Mouse (Mus musculus) bone marrow macrophage, adult 2 months (primary cell): ENCODE measurements around the gene Tle2. TPM values are rescaled to one million over a fixed set of nuclear protein-coding genes. Genes with fewer than 3 reads are reported as not detected.

Source experiments
- H3K27ac ChIP-seq: 2 replicates; pipeline ENCODE4 v1.5.1; 2012; ENCODE audit warnings: low read depth, low read length; ENCODE audit not compliant: insufficient read depth
- H3K4me1 ChIP-seq: 2 replicates; pipeline ENCODE4 v1.6.1; 2012; ENCODE audit warnings: low read length; ENCODE audit not compliant: control insufficient read depth, insufficient read depth
- H3K4me3 ChIP-seq: 2 replicates; pipeline ENCODE4 v1.5.1; 2012; ENCODE audit warnings: mild to moderate bottlenecking, low read length, moderate library complexity; ENCODE audit not compliant: insufficient read depth
- CTCF ChIP-seq: IDR thresholded peaks from 2 replicates; pipeline ENCODE4 v1.5.1; 2012; ENCODE audit warnings: low read depth, mild to moderate bottlenecking, low read length, moderate library complexity
- POLR2A ChIP-seq: IDR thresholded peaks from 2 replicates; pipeline ENCODE4 v1.6.1; 2012; ENCODE audit warnings: mild to moderate bottlenecking, low read depth, low read length, borderline replicate concordance
- polyA plus RNA-seq: library from polyadenylated mRNA; stranded (reverse); fragments of >200 nt; gene quantifications from 2 replicates; pipeline ENCODE4 v1.2.4, GENCODE M21; 2012; ENCODE audit not compliant: missing spikeins, insufficient read depth, insufficient read length

Tle2 gene
- 17.9 and 24.5 TPM in 2 replicates for polyA plus RNA-seq

DNA sequence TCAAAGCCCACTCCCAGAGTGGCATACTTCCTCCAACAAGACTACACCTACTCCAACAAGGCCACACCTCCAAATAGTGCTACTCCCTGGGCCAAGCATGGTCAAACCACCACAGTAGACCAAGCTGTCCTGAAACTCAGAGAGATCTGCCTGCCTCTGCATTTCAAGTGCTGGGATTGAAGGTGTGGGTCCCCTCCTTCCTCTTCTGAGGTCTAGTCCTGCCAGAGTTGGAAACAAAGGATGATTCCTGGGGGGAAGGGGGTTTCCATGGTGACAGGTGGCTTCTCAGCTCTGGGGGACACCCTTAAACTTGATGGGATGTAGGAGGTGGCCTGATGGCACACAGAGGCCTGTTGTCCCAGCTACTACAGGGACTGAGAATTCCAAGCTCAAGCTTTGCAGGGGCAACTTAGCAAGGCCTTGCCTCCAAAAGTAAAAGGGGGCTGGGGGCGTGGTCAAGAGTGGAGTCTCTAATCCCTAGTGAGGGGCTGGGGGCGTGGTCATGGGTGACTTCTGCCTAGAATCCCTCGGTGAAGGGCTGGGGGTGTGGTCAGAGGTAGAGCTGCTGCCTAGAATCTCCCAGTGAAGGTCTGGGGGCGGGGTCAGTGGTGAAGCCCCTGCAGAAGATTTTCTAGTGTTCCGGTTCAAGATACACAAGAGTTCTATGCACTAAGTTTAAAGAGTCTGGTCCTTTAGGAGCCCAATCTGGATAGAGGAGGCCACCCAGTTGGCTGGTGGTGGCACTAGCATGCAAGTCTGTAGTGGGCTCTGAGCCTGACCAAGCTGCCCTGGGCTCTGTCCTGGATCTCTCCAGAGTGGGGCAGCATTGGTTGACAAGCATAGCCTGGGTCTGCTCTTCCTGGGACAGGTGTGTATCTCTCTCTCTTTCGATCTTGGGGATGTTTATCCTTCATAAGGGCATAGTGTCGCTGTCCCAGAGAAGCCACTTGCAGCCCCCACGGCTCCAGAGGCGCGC is at the start of gene Tle2:
Gene Tle2, plus strand, starts transcription at position 481 of the 976 bp plus-strand sequence.
- Histone ChIP-seq H3K4me1 (peaks cover 5% of the 10 kb centered on the region; the same call in 1 of the 2 replicates), H3K4me3 (peak within 1 kb of the TSS; percentile 61), H3K27ac (no peak within 1 kb of the TSS)
- no peak for TF ChIP-seq POLR2A
- TF ChIP-seq CTCF, result no peak

DNA sequence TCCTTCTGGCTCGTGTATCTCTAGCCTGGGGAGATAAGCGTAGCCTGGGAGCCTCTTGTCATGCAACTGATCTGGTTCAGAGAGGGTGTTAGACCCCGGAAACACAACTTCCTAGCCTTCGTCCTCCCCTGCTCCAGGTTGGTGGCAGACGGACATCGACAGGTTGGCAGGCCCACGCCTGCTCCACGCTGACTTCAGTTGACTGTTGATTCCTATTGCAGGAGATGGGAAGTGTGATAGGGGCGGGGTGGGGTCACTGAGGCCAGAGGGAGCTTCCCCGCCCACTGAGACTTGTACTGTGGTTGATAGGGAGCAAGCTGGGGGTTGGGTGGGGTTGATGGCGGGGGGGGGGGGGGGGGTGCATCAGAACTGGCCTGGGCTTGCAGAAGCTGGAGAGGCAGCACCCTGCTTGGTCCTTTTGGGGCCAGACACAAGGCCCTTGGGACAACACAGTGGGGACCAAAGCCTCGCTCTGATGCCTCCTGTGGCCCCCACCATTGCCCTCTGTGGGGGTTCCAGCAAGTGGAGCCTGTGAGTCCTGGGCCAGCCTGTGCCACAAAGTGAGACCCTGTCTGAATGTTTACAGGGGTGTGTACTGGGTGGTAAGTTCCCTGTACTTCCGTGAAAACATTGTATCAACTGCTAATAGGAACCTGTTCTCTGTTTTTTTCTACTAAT is 49.2 kb upstream of the Tle2 start:
- Histone ChIP-seq H3K4me1 (peaks cover 23% of the 10 kb centered on the region), H3K4me3 (no peak overlapping the region), H3K27ac (no peak overlapping the region)
- TF ChIP-seq POLR2A (no peak), CTCF (no peak)

DNA sequence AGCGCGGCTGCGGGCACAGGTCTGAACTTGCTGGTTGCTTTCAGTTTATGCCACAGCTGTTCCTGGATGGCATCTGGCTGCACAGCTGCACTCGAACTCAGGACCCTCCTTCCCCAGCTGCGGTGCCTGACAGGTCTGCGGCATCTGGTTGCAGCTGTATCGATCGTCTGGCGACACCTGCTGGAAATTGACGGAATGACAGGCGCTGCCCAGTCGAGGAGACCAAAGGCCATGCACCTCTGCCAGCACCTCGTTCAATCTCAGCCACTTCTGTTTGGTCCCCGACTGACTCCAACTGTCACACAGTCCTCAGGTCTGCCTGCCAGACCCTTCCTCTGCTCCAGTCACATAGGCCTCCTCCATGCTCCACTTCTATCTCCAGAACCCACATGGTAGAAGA is 47.6 kb upstream of the Tle2 start:
- H3K4me1 ChIP-seq, result peaks cover 11% of the 10 kb centered on the region
- no peak overlapping the region for H3K27ac ChIP-seq
- TF ChIP-seq POLR2A, result no peak
- peak; percentile 71 for TF ChIP-seq CTCF
- no peak overlapping the region for H3K4me3 ChIP-seq

DNA sequence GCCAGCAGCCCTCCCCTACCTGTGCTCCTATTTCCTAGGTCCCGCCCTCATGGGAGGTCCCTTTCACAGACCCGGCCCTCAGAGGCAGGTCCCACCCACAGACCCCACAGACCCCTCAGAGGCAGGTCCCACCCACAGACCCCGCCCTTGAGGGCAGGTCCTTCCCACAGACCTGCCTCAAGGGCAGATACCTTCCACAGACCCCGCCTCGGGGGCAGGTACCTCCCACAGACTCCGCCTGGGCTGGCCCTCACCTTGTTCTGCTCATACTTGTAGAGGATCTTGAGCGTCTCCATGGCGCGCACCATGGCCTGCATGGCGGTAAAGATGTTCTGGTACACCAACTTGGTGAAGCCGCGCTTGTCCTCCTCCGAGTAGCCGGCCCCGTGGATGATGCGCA is 39.5 kb upstream of the Tle2 start:
- Histone ChIP-seq H3K27ac (no peak overlapping the region), H3K4me3 (no peak overlapping the region), H3K4me1 (no peaks in the 10 kb centered on the region)
- no peak for TF ChIP-seq POLR2A
- no peak for TF ChIP-seq CTCF

DNA sequence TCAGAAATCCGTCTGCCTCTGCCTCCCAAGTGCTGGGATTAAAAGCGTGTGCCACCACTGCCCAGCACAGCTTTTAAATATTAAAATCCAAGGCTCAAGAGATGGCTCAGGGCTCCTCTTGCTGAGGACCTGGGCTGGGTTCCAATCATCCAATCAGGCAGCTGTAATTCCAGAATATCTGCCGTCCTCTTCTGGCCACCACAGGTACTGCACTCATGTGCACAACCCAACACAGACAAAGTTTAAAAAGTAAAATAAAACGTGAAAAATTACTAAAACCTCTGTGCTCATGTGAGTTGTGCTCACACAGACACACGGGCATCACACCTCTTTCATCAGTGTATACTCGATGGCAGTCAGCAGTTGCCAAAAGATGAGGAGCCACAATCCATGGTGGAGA is 37.6 kb upstream of the Tle2 start:
- Histone ChIP-seq H3K4me3 (no peak overlapping the region), H3K4me1 (no peaks in the 10 kb centered on the region), H3K27ac (no peak overlapping the region)
- peak; percentile 40 for TF ChIP-seq CTCF
- no peak for TF ChIP-seq POLR2A

DNA sequence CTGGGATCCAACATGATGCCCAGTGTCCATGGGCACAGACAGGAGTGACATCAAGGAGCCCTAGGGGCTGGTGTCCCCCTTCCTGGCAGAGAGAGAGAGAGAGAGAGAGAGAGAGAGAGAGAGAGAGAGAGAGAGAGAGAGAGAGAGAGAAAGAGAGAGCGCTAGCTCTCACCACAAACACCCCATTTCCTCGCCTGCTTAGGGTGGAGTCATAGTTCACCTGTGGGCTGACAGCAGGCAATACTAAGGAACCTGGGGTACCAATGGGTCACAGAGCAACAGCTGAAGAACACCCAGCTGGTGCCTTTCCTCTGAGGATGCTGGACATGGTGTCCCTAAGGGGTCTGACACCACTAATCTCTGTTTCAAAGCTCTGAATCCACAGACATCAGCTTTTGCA is 36.9 kb upstream of the Tle2 start:
- no peak for TF ChIP-seq CTCF
- TF ChIP-seq POLR2A, result no peak
- no peak overlapping the region for H3K27ac ChIP-seq
- H3K4me1 ChIP-seq, result peaks cover 5% of the 10 kb centered on the region
- no peak overlapping the region for H3K4me3 ChIP-seq

DNA sequence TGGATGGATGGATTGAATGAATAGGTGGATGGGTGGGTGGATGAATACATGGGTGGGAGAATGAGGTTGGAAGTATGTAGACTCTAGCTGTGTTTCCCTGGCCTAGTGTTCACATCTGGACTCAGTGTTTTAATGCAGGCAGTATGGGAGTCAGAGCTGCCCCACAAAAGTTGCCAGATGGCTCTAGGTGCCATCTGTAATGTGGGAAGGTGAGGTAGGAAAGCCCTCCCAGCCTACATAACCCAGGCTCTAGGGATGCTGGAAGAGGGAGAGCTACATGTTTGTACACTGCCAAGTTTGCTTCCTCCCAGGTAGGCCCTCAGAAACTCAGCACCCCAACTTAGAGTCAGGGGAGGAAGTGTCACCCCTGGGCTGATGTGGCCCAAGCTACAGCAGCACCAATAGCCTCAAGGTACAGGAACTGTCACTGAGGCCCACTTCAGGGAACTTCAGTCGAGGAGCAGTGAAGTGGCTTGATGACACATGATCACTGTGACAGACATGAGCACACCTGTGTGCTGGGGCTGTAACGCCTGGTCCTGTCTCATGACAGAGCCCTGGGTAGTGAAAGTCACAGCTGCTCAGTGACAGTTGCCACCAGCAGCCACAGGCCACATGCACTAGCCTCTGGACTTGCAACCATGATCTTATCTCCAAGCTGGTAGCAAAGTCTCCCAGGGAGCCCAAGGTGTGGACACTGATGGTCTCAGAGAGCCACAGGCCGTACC is 35.9 kb upstream of the Tle2 start:
- no peak for TF ChIP-seq POLR2A
- no peak for TF ChIP-seq CTCF
- H3K4me1 ChIP-seq, result peaks cover 15% of the 10 kb centered on the region
- no peak overlapping the region for H3K4me3 ChIP-seq
- H3K27ac ChIP-seq, result no peak overlapping the region

DNA sequence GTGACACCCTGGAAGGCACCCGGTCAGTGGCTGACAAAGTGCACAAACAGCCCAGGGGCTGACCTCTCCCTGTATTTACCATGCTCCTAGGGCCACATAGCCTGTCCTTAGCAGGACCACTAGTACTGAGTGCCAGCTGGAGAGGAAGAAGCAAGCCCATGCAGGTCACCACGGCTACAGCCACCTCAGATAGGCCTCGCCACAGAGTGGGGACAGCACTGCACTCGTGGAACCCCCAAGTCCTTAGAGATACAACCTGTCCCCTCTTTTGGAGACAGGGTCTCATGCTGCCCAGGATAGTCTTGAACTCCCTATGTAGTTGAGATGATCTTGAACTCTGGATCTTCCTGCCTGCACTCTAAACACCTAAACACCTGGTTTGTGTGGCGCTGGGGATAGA is 33.0 kb upstream of the Tle2 start:
- H3K4me1 ChIP-seq, result peaks cover 18% of the 10 kb centered on the region
- H3K4me3 ChIP-seq, result no peak overlapping the region
- TF ChIP-seq CTCF, result no peak
- no peak for TF ChIP-seq POLR2A
- no peak overlapping the region for H3K27ac ChIP-seq

DNA sequence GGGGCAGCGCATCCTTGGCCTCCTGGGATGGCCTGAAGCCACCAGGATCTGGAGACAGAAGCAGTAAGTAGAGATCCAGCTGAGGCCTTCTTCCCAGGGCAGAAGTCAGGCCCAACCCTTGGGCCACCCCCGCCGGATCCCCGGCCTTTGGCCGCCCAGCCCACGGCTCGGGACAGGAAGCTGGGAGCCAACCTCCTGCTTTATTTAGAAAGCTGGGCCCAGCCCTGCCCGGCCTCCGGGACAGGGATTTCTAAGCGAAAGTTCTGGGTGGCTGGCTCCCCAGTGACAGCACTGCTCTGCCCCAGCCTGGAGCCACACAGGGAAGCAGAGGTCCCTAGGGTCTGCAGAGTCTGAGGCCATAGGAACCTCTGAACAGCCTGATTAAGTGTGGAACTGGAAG is 32.6 kb upstream of the Tle2 start:
- no peak for TF ChIP-seq POLR2A
- TF ChIP-seq CTCF, result no peak
- no peak overlapping the region for H3K4me3 ChIP-seq
- H3K4me1 ChIP-seq, result peaks cover 18% of the 10 kb centered on the region
- no peak overlapping the region for H3K27ac ChIP-seq
